8 mouse cellular contexts compared by ENCODE assay signal in genomic region chr5:140702103-140702513, GRCm38 (mm10). TPM values are rescaled to one million over a fixed set of nuclear protein-coding genes. Genes with fewer than 3 reads are reported as not detected.
DNase-seq lines count a peak whose midpoint lies in the region; ATAC-seq lines count a peak whose summit lies in the region.

Iqce (minus strand) TSS chr5:140702378.

- DNase-seq in ZHBTc4 (ENCODE audit: low read depth, low spot score) = peak; percentile 97
- peak; percentile 86 to 90 for DNase-seq in gastrocnemius, adult 8-10 months (ENCODE audit: low spot score in 2 of 2)
- DNase-seq in hindlimb bud, embryonic 11.5 days (ENCODE audit: extremely low spot score, low read depth, low spot score) = peak; percentile 74
- DNase-seq in left cerebral cortex, adult 9 months (ENCODE audit: low spot score in 2 of 2) = peak; percentile 77 to 94
- peak; percentile 97 for DNase-seq in right cerebral cortex, postnatal 14 days
- peak; percentile 90 to 95 for DNase-seq in urinary bladder, postnatal 36 days (ENCODE audit: low spot score in 2 of 2)

- peak; percentile 53 for ATAC-seq in common myeloid progenitor, adult 5-6 weeks (replicated peaks; ENCODE audit: low read depth, poor library complexity, severe bottlenecking)
- ATAC-seq in megakaryocyte progenitor cell, adult 5-6 weeks (replicated peaks; ENCODE audit: poor library complexity) = peak; percentile 61

RNA-seq across cellular contexts. Expression of gene Iqce, which starts in this region (rescaled TPM):
- 7.9 and 9.8 TPM in 2 replicates for total RNA-seq in common myeloid progenitor, adult 5-6 weeks (2017)
- total RNA-seq in gastrocnemius, adult 8-10 months (2022) = 1 to 10 TPM; 1.0 to 2.9 (median 1.4) TPM
- total RNA-seq in megakaryocyte progenitor cell, adult 5-6 weeks (2015) = 9.8 and 12.7 TPM in 2 replicates
- total RNA-seq in megakaryocyte progenitor cell, adult 5-6 weeks (2017) = 9.2 and 9.8 TPM in 2 replicates

Comparison
In these comparisons a context has a peak if more than half of its experiments do, and no peak if none do; other contexts are left out.
1. Peak in every context shown above with its lines: DNase-seq and ATAC-seq.